Mouse (Mus musculus) cerebellum, adult 11-12 months (tissue): ENCODE results near the gene Agpat1.

ENCODE experiments used
- DNase-seq: peaks from one replicate; pipeline ENCODE4 v3.0.0; 2022

Gene Agpat1

GRCm38 (mm10) chr17:34637459-34637858, 33.4 kb downstream of the Agpat1 start:
- DNase-seq = peak; percentile 43

DNA sequence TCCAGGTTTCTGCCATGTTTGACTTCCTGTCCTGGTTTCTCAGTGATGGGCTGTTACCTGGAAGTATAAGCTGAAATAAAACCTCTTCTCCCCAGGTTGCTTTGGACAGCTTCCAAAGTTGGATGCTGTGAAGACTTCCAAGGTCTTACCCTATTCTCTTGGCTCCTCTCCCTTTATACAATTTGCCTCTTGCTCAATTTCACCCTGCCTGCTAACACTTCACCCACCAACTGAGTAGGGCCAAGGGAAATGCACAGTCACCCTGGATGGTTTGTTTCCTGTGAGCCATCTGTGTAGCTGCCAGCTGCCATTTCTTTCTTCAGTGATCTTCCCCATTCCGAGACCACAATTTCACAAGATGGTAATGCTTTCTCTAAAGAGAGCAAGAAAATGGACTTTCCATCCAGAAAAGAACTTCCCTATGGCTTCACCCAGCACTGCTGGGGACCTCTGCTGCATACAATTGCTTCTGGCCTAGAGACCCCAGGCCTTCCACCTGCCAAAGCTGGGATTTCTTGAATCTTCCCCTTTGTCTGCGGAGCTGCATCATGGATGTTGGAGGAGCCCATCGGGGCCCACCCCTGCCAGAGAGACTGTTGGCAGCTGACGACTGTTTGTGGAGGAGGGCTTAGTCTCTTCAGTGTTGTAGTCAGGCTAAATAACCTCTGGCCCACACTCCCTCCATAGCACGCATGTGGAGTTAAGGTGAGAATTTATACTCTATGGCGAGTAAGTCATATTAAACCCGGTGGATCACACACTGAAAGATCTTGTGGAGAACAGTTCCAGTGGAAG, 35.6 kb downstream of the Agpat1 start:
- peak; percentile 60 for DNase-seq

DNA sequence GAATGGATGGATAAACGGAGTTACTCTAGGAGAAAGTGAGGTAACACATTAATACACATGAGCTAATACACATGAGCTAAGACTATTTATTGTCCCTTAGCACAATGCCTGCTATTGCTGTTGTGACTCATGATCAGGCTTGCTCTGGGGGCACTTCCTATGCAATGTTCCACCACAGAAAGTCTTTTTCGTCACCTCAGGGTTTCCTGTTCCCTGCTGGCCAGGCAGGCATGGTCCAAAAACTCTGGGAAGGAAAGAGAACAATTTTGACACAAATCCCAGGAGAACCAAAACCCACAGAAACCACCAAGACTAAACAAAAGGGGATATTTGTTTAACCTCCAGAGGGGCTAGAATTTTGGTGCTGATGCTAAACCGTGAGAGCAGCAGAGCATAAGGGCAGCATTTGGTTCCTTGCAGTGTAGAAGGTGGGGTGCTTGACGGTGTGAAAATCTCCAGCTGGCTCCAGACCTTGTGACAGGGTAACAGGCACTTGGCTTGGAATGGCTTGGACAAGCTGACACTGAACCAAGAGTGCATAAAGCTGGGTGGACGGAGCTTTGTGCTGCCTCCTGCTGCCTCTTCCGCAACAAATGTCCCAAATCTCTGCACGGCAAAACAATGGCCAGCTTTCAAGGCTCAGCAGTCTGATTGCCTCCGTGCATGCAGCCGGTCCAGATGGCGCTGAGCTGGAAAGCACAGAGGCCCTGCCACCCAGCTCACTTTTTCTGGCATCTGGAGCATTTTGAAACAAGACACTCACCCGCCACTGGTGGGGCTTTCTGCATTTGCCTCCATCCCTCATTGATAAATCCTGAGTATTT, 36.9 kb downstream of the Agpat1 start:
- DNase-seq = peak; percentile 94

- DNase-seq = peak; percentile 31
Measured at GRCm38 (mm10) chr17:34641945-34642344, 37.9 kb downstream of the Agpat1 start.

DNA sequence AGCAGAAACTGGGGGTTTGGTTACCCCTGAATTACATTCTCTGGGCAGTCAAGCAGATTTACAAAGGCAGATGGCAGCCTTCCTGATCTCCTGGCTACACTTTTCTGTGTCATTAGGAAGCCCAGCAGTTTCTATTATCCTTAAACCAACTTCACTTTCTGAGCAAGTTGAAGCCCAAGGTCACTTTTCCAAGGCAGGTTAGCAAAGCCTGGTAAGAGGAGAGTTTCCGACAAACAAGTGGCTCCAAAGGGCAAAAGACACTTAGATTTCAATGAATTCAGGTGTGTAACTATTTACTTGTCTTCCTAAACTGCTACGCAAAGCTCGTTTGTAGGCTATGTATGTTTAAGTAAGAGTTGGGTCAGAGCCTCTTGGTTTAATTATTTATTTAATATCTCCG, 39.3 kb downstream of the Agpat1 start:
- peak; percentile 38 for DNase-seq

DNA sequence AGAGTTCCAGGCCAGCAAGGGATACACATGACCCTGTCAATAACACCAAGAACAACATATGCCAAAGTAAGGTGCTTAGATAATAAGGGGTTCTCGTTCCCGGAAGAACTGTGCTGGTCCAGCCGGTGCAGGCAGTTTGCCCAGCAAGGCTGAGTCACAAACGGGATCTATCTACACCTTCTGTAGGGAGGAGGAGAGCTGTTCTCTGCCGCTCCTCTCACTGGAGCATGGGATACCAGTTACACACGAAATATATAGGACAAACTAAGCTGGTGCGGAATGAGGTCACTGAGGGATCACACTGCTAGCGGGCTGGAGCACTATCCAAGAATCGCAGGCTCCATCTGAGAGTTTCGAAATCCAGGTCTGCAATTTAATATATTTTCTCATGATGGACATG, 39.9 kb downstream of the Agpat1 start:
- DNase-seq = peak; percentile 83

GRCm38 (mm10) chr17:34644608-34645007, 40.5 kb downstream of the Agpat1 start, which contains the start of gene Fkbpl:
Gene Fkbpl, plus strand, starts transcription at chr17:34644764.
- DNase-seq = peak; percentile 96

DNA sequence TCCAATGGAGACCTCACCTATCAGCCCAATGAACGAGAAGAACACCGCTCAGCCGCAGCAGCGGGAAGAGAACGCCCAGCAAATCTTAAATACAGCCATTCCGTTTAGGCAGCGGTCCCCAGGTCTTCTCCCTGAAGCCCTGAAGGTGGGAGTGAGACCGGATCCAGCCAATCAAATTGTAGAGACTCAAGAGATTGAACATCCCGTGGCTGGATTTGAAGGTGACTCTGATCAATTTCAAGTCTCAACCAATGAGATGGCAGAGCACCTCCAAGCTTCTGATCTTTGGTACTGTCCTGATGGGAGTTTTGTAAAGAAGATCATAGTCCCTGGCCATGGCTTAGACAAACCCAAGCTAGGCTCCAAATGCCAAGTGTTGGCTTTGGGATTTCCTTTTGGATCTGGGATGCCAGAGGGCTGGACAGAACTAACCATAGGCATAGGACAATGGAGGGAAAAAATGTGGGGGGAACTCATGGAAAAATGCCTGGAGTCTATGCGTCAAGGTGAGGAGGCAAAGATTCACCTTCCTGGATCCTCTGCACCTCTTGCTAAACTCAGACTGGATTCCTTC, 41.3 kb downstream of the Agpat1 start:
- DNase-seq = peak; percentile 48

DNA sequence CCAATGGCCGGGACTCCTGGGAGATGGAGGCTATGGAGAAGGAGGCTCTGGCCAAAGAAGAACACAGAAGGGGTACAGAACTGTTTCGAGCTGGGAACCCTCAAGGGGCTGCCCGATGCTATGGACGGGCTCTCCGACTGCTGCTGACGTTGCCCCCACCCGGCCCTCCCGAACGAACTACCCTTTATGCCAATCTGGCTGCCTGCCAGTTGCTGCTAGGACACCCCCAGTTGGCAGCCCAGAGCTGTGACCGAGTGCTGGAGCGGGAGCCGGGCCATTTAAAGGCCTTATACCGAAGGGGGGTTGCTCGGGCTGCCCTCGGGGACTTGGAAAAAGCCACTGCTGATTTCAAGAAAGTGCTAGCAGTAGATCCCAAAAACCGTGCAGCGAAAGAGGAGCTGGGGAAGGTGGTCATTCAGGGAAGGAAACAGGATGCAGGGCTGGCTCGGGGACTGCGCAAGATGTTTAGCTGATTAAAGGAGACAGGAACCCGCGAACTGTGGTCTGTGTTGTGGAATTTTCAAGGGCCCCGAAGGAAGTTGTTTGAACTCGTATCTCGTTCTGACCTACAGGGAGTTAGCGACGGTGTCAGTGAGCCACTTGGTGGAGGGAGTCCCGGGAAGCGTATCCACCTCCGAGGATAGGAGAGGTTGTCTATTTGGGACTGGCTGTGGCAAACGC, 41.9 kb downstream of the Agpat1 start:
- DNase-seq = peak; percentile 75

- peak; percentile 97 for DNase-seq
Measured at GRCm38 (mm10) chr17:34646906-34647787, 43.1 kb downstream of the Agpat1 start, which contains the start of gene Atf6b. Gene Atf6b, plus strand, starts transcription at chr17:34647146.

GRCm38 (mm10) chr17:34648141-34648890, 44.3 kb downstream of the Agpat1 start:
- DNase-seq = peak; percentile 54

GRCm38 (mm10) chr17:34649106-34649864, 45.2 kb downstream of the Agpat1 start:
- DNase-seq = peak; percentile 42

- peak; percentile 46 for DNase-seq
Measured at GRCm38 (mm10) chr17:34650781-34651180, 46.7 kb downstream of the Agpat1 start.

DNA sequence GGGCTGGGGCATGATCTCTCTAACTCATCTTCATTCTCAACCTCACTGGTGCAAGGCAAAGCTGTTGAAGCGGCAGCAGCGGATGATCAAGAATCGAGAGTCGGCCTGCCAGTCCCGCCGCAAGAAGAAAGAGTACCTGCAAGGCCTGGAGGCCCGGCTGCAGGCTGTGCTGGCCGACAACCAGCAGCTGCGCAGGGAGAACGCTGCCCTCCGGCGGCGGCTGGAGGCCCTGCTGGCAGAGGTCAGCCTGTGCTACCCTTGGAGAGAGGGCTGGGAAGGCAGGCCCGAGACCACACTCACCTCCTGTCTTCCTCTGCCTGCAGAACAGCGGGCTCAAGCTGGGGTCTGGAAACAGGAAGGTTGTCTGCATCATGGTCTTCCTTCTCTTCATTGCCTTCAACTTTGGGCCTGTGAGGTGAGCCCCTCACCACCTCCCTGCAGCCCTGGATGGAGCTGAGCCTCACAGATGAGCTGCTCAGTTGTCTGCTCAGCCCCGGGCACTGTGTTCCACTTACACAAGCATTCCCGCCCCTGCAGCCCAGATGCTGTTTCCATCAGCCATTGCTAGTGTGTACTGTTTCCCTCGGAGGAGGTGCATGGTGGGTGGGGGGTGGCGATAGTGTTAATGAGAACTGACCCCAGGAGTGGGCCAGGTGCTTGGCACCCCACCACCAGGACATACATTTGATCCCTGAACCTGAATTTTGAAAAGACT, 47.6 kb downstream of the Agpat1 start:
- peak; percentile 43 for DNase-seq

DNA sequence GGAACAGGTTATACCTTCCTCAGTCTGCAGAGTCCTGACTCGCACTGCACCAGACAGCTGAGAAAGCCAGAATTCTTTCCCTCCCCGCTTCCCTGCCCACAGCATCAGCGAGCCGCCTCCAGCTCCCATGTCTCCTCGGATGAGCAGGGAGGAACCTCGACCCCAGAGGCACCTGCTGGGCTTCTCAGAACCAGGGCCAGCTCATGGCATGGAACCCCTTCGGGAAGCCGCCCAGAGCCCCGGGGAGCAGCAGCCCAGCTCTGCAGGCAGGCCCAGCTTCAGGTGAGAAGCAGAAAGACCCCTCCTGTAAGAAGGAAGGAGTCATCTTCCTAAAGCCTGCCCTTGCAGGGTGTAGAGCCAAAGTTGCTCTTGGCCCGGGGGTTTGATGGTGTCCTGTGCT, 48.5 kb downstream of the Agpat1 start:
- DNase-seq = peak; percentile 26

DNA sequence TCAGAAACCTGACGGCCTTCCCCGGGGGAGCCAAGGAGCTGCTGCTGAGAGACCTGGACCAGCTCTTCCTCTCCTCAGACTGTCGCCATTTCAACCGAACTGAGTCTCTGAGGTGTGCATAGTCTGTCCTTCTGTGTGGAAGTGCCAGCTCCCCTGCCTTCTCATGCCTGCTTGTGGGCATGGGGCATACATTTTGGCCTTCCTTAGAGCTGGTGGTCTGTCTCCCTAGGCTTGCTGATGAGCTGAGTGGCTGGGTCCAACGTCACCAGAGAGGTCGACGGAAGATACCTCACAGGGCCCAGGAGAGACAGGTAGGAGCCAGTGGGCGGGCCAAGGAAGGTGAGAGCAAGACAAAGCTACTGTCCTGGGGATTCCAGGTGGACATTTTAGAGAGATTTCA, 48.9 kb downstream of the Agpat1 start:
- peak; percentile 22 for DNase-seq

DNA sequence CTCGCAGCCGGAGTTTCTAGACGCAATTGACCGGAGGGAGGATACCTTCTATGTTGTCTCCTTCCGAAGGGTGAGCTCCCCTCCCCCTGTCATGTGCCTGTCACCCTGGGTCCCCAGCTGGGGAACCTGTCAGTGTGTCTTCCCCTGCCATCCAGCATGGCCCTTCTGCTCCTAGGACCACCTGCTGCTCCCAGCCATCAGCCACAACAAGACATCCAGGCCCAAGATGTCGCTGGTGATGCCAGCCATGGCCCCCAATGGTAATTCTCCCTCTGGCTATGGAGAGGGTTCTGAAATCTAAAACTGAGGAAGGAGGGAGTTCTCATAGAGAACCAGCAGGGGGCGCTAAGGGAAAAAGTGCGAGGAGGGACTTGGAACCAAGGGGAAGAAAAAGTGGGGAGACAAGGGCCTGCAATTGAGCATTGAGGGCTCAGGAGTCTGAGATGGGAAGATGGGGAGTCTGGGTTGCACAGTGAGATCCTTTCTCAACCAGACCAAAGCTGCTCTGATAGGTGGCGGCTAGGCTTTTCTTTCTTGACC, 49.8 kb downstream of the Agpat1 start:
- DNase-seq = peak; percentile 48

DNA sequence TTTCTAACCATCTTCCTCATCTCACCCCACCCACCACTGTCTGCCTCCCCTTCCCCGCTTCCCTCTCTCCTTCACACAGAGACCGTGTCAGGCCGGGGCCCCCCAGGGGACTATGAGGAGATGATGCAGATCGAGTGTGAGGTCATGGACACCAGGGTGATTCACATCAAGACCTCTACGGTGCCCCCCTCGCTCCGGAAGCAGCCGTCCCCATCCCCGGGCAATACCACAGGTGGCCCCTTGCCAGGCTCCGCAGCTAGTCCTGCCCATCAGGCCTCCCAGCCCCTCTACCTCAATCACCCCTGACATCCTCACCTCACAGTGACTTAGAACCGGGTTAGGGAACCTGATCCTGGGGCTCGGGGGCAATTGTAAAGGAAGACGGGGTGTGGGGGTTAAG, 50.3 kb downstream of the Agpat1 start:
- peak; percentile 44 for DNase-seq

GRCm38 (mm10) chr17:34655160-34655559, 51.1 kb downstream of the Agpat1 start:
- DNase-seq = no peak
